In the genomic region with DNA sequence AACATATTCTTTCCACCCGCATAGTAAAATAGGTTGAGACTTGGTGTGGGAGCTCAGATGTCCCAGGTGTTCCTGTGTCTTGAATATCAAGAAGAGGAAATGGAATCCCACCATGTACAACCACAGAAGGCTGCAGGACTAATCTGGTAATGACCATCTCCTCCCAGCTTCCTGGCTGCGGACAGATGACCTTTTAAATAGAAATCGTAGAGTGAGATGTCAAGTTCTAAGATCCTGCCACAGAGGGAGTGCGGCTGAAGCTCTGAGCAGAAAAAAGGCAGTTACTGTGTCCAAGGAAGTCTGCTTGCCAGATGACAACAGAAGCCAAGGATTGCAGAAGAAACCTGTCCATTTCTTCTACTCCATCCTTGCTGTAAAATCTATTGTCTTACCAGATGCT, we compare ENCODE assay signal across 16 mouse cellular contexts.
"Had no signal": no experiment of that assay in that cellular context is flagged by ENCODE, and none has a peak within 500 bp of the region (broad histone marks: within the 10 kb centered on the region; RNA-seq: fewer than 3 reads in every experiment).

No protein-coding gene starts in this region.

- DNase-seq: heart, postnatal 10 days; heart, postnatal 14 days; heart, postnatal 36 days; heart, postnatal 4 days; kidney, adult 11 months; kidney, adult 18-20 months; kidney, adult 2 months; kidney, adult 8-10 months; kidney, adult 9 months; kidney, postnatal 10 days; kidney, postnatal 14 days; kidney, postnatal 25 days; kidney, postnatal 36 days; kidney, postnatal 4 days; layer of hippocampus, adult 9-11 months; layer of hippocampus, postnatal 36 days had no signal
